Mouse (Mus musculus) embryonic facial prominence, embryonic 12.5 days (tissue): ENCODE measurements around the gene Arid5b. TPM values are rescaled to one million over a fixed set of nuclear protein-coding genes. Genes with fewer than 3 reads are reported as not detected.

ENCODE experiments used
- ATAC-seq: fragments of 200-750 bp; cut with Nextera tagmentation; 2 replicates; pipeline ENCODE4 v1.8.0; 2017; ENCODE audit not compliant: insufficient number of reproducible peaks, insufficient read depth, low FRiP score, low TSS enrichment
- H3K27ac ChIP-seq: fragments of 300-500 bp; sonication (generic); 2 replicates; pipeline ENCODE4 v1.5.1; 2016; ENCODE audit warnings: mild to moderate bottlenecking
- H3K27me3 ChIP-seq: fragments of 300-500 bp; sonication (generic); 2 replicates; pipeline ENCODE4 v1.6.1; 2016; ENCODE audit warnings: mild to moderate bottlenecking, moderate library complexity
- H3K36me3 ChIP-seq: fragments of 300-500 bp; sonication (generic); 2 replicates; pipeline ENCODE4 v1.6.1; 2016; ENCODE audit warnings: mild to moderate bottlenecking
- H3K4me1 ChIP-seq: fragments of 300-500 bp; sonication (generic); 2 replicates; pipeline ENCODE4 v1.6.1; 2016
- H3K4me2 ChIP-seq: fragments of 300-500 bp; sonication (generic); replicated peaks from 2 replicates; pipeline ENCODE4 v1.6.1; 2016; ENCODE audit warnings: mild to moderate bottlenecking, moderate library complexity
- H3K4me3 ChIP-seq: fragments of 300-500 bp; sonication (generic); 2 replicates; pipeline ENCODE4 v1.5.1; 2016; ENCODE audit warnings: mild to moderate bottlenecking
- H3K9ac ChIP-seq: fragments of 300-500 bp; sonication (generic); 2 replicates; pipeline ENCODE4 v1.6.1; 2016; ENCODE audit warnings: mild to moderate bottlenecking, moderate library complexity
- H3K9me3 ChIP-seq: fragments of 300-500 bp; sonication (generic); 2 replicates; pipeline ENCODE4 v1.6.1; 2016; ENCODE audit warnings: mild to moderate bottlenecking, moderate library complexity
- WGBS: fragments of 180-500 bp; shearing (Covaris S2); methylation state at CpG from one replicate; pipeline ENCODE4 v1.1.7; 2016; 5-methylcytosine and 5-hydroxymethylcytosine counted together
- polyA plus RNA-seq: library from polyadenylated mRNA; unstranded; fragments of >200 nt; fragmentation: Nextera tagmentation; extraction: Ambion mirVana; gene quantifications from 2 replicates; pipeline ENCODE4 v1.2.1, GENCODE M21; 2016

Gene Arid5b
- polyA plus RNA-seq, 1 experiment from 2014 or later: 50.9 TPM

GRCm38 (mm10) chr10:68048641-68049305 is 229.8 kb downstream of the Arid5b start:
- no peaks in the 10 kb centered on the region for H3K9me3 ChIP-seq
- no peaks in the 10 kb centered on the region for H3K27me3 ChIP-seq
- no peak overlapping the region for H3K4me3 ChIP-seq
- H3K27ac ChIP-seq: no peak overlapping the region
- no peaks in the 10 kb centered on the region for H3K4me1 ChIP-seq
- WGBS: 84% methylated on average over 8 of the region's 8 CpGs
- no peak overlapping the region for H3K4me2 ChIP-seq
- H3K9ac ChIP-seq: no peak overlapping the region
- no peak for ATAC-seq
- no peaks in the 10 kb centered on the region for H3K36me3 ChIP-seq

- Histone ChIP-seq H3K9me3 (no peaks in the 10 kb centered on the region), H3K4me3 (no peak overlapping the region)
Measured at GRCm38 (mm10) chr10:68044864-68045263, 233.7 kb downstream of the Arid5b start.

GRCm38 (mm10) chr10:68043973-68044372 is 234.6 kb downstream of the Arid5b start:
- no peak overlapping the region for H3K4me3 ChIP-seq
- no peaks in the 10 kb centered on the region for H3K27me3 ChIP-seq
- no peak overlapping the region for H3K27ac ChIP-seq
- H3K9ac ChIP-seq: no peak overlapping the region
- no peaks in the 10 kb centered on the region for H3K36me3 ChIP-seq
- H3K4me2 ChIP-seq: no peak overlapping the region
- 41% methylated on average over 6 of the region's 6 CpGs for WGBS
- ATAC-seq: no peak
- no peaks in the 10 kb centered on the region for H3K9me3 ChIP-seq
- H3K4me1 ChIP-seq: no peaks in the 10 kb centered on the region

More at GRCm38 (mm10) chr10:68044864-68045263, 233.7 kb downstream of the Arid5b start:
- no peaks in the 10 kb centered on the region for H3K36me3 ChIP-seq
- H3K9ac ChIP-seq: no peak overlapping the region
- ATAC-seq: no peak
- no peak overlapping the region for H3K4me2 ChIP-seq
- H3K4me1 ChIP-seq: no peaks in the 10 kb centered on the region
- 93% methylated on average over 8 of the region's 8 CpGs for WGBS
- no peaks in the 10 kb centered on the region for H3K27me3 ChIP-seq
- H3K27ac ChIP-seq: no peak overlapping the region
